Mouse (Mus musculus) heart, embryonic 12.5 days (tissue): ENCODE measurements at regions not wholly inside any gene's neighbourhood (a gene's known extent, or its start where the extent isn't known, plus 50 kb on each side); places are given as distances from the start of the nearest gene placed in this dataset.

ENCODE experiments used
- ATAC-seq: fragments of 200-750 bp; cut with Nextera tagmentation; 2 replicates; pipeline ENCODE4 v1.8.0; 2017; ENCODE audit warnings: moderate TSS enrichment, moderate library complexity; ENCODE audit not compliant: insufficient number of reproducible peaks, low FRiP score
- H3K27ac ChIP-seq: fragments of 300-500 bp; sonication (generic); 2 replicates; pipeline ENCODE4 v1.5.1; 2016; ENCODE audit warnings: mild to moderate bottlenecking, moderate library complexity; ENCODE audit not compliant: poor library complexity, severe bottlenecking
- H3K27me3 ChIP-seq: fragments of 300-500 bp; sonication (generic); replicated peaks from 2 replicates; pipeline ENCODE4 v1.6.1; 2016; ENCODE audit warnings: mild to moderate bottlenecking, moderate library complexity
- H3K36me3 ChIP-seq: fragments of 300-500 bp; sonication (generic); 2 replicates; pipeline ENCODE4 v1.6.1; 2016; ENCODE audit warnings: mild to moderate bottlenecking, moderate library complexity
- H3K4me1 ChIP-seq: fragments of 300-500 bp; sonication (generic); replicated peaks from 2 replicates; pipeline ENCODE4 v1.6.1; 2016; ENCODE audit warnings: mild to moderate bottlenecking
- H3K4me2 ChIP-seq: fragments of 300-500 bp; sonication (generic); 2 replicates; pipeline ENCODE4 v1.6.1; 2016; ENCODE audit warnings: mild to moderate bottlenecking, moderate library complexity
- H3K4me3 ChIP-seq: fragments of 300-500 bp; sonication (generic); 2 replicates; pipeline ENCODE4 v1.5.1; 2016; ENCODE audit warnings: mild to moderate bottlenecking
- H3K9ac ChIP-seq: fragments of 300-500 bp; sonication (generic); 2 replicates; pipeline ENCODE4 v1.6.1; 2016; ENCODE audit warnings: mild to moderate bottlenecking, moderate library complexity
- H3K9me3 ChIP-seq: fragments of 300-500 bp; sonication (generic); replicated peaks from 2 replicates; pipeline ENCODE4 v1.6.1; 2016; ENCODE audit warnings: mild to moderate bottlenecking, moderate library complexity
- WGBS: fragments of 180-500 bp; shearing (Covaris S2); methylation state at CpG from one replicate; pipeline ENCODE4 v1.1.7; 2016; 5-methylcytosine and 5-hydroxymethylcytosine counted together

DNA sequence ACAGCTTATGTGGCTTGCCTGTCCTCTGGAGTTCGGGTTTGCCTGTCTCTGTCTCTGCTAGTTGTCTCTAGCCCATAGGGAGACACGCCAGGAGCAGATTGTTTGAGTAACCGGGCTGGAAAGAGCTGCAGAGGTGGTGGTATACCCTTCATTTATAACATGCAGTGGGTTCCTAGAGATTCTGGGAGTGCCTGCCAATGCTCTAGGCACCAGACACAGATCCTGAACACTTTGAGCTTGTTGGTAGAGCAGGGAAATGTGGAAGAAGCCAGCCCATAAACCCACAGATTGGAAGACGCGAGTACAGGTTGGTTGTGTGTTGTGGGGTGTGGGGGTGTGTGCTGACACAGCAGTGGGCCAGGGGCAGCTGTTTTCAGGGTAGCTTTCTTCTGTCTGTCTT lies 255.9 kb downstream of the Diras2 start:
- 71% methylated on average over 5 of the region's 5 CpGs for WGBS
- no peaks in the 10 kb centered on the region for H3K36me3 ChIP-seq
- H3K4me3 ChIP-seq: no peak overlapping the region
- ATAC-seq: no peak
- no peak overlapping the region for H3K27ac ChIP-seq
- H3K9me3 ChIP-seq: peaks cover 8% of the 10 kb centered on the region
- no peak overlapping the region for H3K9ac ChIP-seq
- no peak overlapping the region for H3K4me2 ChIP-seq
- H3K27me3 ChIP-seq: no peaks in the 10 kb centered on the region
- H3K4me1 ChIP-seq: peaks cover 6% of the 10 kb centered on the region; the same call in 1 of the 2 replicates

- ATAC-seq: no peak
Measured at GRCm38 (mm10) chr13:52275675-52276074, 255.4 kb downstream of the Diras2 start.

DNA sequence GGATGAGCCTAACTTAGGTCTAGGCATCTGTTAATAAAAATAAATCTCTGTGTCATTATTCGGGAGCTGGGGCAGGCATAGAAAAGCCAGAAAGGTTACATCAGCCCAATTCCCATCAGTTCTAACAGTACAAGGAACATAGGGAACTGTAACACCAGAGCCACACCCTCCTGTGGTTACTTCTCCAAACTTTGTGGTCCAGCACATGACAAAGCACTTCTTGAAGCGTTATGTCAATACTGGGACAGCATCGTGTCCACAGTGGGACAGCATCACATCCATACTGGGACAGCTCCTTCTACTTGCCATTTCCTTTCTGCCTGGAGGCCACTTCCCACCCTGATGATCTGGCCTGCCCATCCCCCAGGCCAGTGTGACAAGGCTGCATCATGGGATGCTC lies 253.9 kb downstream of the Diras2 start:
- 69% methylated on average over 3 of the region's 3 CpGs for WGBS

More at GRCm38 (mm10) chr13:52275675-52276074, 255.4 kb downstream of the Diras2 start:
- no peak overlapping the region for H3K9ac ChIP-seq
- H3K27ac ChIP-seq: no peak overlapping the region
- H3K9me3 ChIP-seq: peaks cover 11% of the 10 kb centered on the region
- 6% methylated on average over 8 of the region's 8 CpGs for WGBS
- no peaks in the 10 kb centered on the region for H3K27me3 ChIP-seq
- H3K4me3 ChIP-seq: peak overlapping the region; percentile 20
- H3K36me3 ChIP-seq: no peaks in the 10 kb centered on the region
- peak overlapping the region; percentile 61 for H3K4me2 ChIP-seq
- H3K4me1 ChIP-seq: peaks cover 6% of the 10 kb centered on the region; the same call in 1 of the 2 replicates

DNA sequence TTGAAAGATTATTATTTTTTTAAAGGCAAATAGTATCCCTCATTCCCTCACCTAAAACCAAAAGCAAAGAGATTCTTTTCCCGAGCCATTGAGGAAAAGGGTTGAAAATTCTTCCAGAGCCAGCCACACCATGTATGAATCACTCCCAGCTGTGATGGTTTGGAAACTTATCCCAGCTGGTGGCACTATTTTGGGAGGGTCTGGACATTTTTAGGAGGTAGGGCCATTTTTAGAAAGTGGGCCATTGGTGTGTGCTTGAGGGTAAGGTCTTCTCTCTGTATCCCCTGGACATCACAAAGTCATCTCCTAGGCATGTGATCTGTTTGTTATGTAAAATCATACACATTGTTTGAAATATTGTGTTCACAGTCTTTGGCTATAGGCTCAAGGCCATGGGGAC lies 252.2 kb downstream of the Diras2 start:
- Histone ChIP-seq H3K4me3 (no peak overlapping the region), H3K4me2 (no peak overlapping the region), H3K27me3 (no peaks in the 10 kb centered on the region), H3K27ac (no peak overlapping the region), H3K9me3 (peaks cover 13% of the 10 kb centered on the region), H3K9ac (no peak overlapping the region), H3K36me3 (no peaks in the 10 kb centered on the region), H3K4me1 (peaks cover 22% of the 10 kb centered on the region)
- ATAC-seq: no peak
- WGBS: 84% methylated on average over 1 of the region's 1 CpGs

More for the DNA sequence above, 253.9 kb downstream of the Diras2 start:
- Histone ChIP-seq H3K4me3 (no peak overlapping the region), H3K9me3 (peaks cover 13% of the 10 kb centered on the region), H3K36me3 (no peaks in the 10 kb centered on the region), H3K9ac (no peak overlapping the region), H3K4me2 (no peak overlapping the region), H3K27ac (no peak overlapping the region), H3K4me1 (peaks cover 9% of the 10 kb centered on the region; the same call in 1 of the 2 replicates), H3K27me3 (no peaks in the 10 kb centered on the region)
- no peak for ATAC-seq

DNA sequence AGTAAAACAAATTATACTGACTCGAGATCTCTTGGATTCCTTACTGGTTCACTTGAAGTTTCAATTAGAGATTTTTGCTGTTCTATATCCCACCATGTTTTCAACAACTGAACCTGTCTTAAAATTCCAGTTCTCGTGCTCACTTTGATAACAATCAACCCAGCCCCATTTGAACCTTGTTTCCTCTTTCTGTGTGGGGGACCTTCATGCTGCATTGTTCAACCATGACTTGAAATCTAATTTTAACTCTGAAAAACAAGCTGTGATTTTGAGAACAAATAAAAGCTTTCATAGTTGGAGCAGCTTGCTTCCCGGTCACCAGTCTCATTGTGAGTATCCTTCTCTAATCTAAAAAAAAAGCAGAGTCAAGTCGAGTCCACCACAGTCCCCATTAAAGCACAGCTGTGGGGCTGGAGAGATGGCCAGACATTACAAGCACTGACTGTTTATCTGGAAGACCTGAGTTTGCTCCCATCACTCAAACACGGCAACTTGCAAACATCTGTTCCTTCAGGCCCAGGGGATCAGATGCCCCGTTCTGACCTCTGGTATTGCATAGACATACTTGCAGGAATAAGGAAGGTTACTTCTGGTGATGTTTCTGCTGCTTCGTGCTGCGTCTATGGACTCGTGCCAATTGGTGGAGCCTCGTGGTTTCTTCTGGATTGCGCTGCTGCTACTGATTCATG lies 251.7 kb downstream of the Diras2 start:
- H3K9ac ChIP-seq: no peak overlapping the region
- H3K27ac ChIP-seq: no peak overlapping the region
- no peak overlapping the region for H3K4me2 ChIP-seq
- H3K4me3 ChIP-seq: no peak overlapping the region
- H3K27me3 ChIP-seq: no peaks in the 10 kb centered on the region
- no peaks in the 10 kb centered on the region for H3K36me3 ChIP-seq
- ATAC-seq: no peak
- 71% methylated on average over 11 of the region's 11 CpGs for WGBS
- peaks cover 13% of the 10 kb centered on the region for H3K9me3 ChIP-seq
- peaks cover 28% of the 10 kb centered on the region for H3K4me1 ChIP-seq

GRCm38 (mm10) chr13:52279970-52280348 lies 251.1 kb downstream of the Diras2 start:
- no peak overlapping the region for H3K27ac ChIP-seq
- H3K9me3 ChIP-seq: peaks cover 13% of the 10 kb centered on the region
- 79% methylated on average over 5 of the region's 5 CpGs for WGBS
- H3K4me1 ChIP-seq: peaks cover 30% of the 10 kb centered on the region
- ATAC-seq: no peak
- H3K4me2 ChIP-seq: no peak overlapping the region
- H3K27me3 ChIP-seq: no peaks in the 10 kb centered on the region
- H3K9ac ChIP-seq: no peak overlapping the region
- H3K4me3 ChIP-seq: no peak overlapping the region
- no peaks in the 10 kb centered on the region for H3K36me3 ChIP-seq

GRCm38 (mm10) chr13:52281271-52281670 lies 249.8 kb downstream of the Diras2 start:
- H3K36me3 ChIP-seq: no peaks in the 10 kb centered on the region
- no peak overlapping the region for H3K27ac ChIP-seq
- 68% methylated on average over 2 of the region's 2 CpGs for WGBS
- H3K27me3 ChIP-seq: no peaks in the 10 kb centered on the region
- H3K9ac ChIP-seq: no peak overlapping the region
- ATAC-seq: no peak
- no peak overlapping the region for H3K4me2 ChIP-seq
- H3K4me1 ChIP-seq: peaks cover 25% of the 10 kb centered on the region
- no peak overlapping the region for H3K4me3 ChIP-seq
- peaks cover 13% of the 10 kb centered on the region for H3K9me3 ChIP-seq

DNA sequence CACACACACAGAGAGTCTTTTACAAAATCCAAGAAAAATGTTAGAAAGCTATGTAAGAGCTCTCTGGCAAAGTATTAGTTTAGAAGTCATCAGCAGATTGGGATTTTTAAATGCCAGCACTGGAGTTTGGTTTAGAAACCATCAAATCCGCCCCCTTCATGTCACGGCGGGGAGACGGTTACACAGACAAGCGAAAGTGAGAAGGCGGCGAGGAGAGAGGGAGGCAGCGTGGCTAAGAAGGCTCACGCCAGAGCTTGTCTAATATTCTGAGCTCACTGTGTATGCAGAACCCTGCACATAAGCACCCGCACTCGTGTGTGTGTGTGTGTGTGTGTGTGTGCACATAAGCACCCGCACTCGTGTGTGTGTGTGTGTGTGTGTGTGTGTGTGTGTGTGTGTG lies 248.6 kb downstream of the Diras2 start:
- peaks cover 24% of the 10 kb centered on the region for H3K4me1 ChIP-seq
- no peaks in the 10 kb centered on the region for H3K27me3 ChIP-seq
- H3K9ac ChIP-seq: no peak overlapping the region
- no peak for ATAC-seq
- H3K27ac ChIP-seq: no peak overlapping the region
- no peak overlapping the region for H3K4me3 ChIP-seq
- H3K4me2 ChIP-seq: no peak overlapping the region
- WGBS: 79% methylated on average over 13 of the region's 13 CpGs
- H3K36me3 ChIP-seq: no peaks in the 10 kb centered on the region
- peaks cover 13% of the 10 kb centered on the region for H3K9me3 ChIP-seq

GRCm38 (mm10) chr13:52283456-52283855 lies 247.6 kb downstream of the Diras2 start:
- 17% methylated on average over 11 of the region's 11 CpGs for WGBS

DNA sequence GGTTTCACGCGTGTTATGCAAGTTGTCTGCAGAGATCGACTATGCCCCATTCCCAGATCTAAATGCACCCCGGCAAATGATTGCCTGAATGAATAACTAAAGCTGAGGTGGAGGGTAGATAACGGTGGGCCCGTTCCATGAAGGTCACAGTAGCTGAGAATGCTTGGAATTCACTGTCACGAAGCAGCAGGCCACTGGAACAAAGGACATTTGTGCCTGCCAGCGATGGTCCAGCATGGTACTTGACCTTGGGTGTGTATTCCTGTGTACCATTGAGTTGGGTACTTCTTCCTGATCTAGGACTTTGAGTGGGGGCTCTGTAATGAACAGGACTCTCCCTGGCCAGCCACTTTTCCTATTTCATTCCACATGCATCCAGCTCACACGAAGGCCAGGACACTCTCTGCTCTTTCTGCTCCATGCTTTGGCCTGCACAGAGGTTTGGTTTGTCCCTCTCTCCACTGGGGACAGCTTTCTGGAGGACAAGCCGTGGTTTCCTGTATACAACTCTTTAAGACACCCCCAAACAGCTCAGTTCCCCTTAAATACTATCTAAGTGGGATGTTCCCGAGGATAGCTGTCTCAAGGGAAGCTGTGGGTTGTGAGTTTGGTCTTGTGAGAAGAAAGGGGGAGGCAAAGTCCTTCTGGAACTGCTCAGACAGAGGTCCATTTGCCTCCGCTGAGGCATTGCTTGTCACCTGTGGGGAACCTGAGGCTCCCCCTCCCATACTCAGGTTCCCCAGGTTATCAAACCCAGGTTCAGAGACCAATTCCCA lies 246.9 kb downstream of the Diras2 start:
- Histone ChIP-seq H3K9ac (no peak overlapping the region), H3K4me2 (no peak overlapping the region), H3K36me3 (no peaks in the 10 kb centered on the region), H3K27ac (peak overlapping the region; percentile 55; the same call in 1 of the 2 replicates), H3K4me3 (no peak overlapping the region), H3K27me3 (no peaks in the 10 kb centered on the region), H3K4me1 (peaks cover 24% of the 10 kb centered on the region), H3K9me3 (peaks cover 13% of the 10 kb centered on the region)
- WGBS: 56% methylated on average over 12 of the region's 12 CpGs
- no peak for ATAC-seq

More at GRCm38 (mm10) chr13:52283456-52283855, 247.6 kb downstream of the Diras2 start:
- peak overlapping the region; percentile 55 for H3K27ac ChIP-seq
- no peak overlapping the region for H3K4me3 ChIP-seq
- H3K36me3 ChIP-seq: no peaks in the 10 kb centered on the region
- H3K9me3 ChIP-seq: peaks cover 13% of the 10 kb centered on the region
- peak; percentile 91 for ATAC-seq
- H3K4me2 ChIP-seq: peak overlapping the region; percentile 17; the same call in 1 of the 2 replicates
- peaks cover 24% of the 10 kb centered on the region for H3K4me1 ChIP-seq
- H3K9ac ChIP-seq: no peak overlapping the region
- H3K27me3 ChIP-seq: no peaks in the 10 kb centered on the region

GRCm38 (mm10) chr13:52288400-52288799 lies 242.7 kb downstream of the Diras2 start:
- Histone ChIP-seq H3K36me3 (no peaks in the 10 kb centered on the region), H3K27me3 (no peaks in the 10 kb centered on the region), H3K9me3 (no peaks in the 10 kb centered on the region), H3K27ac (no peak overlapping the region), H3K4me1 (peaks cover 12% of the 10 kb centered on the region), H3K9ac (no peak overlapping the region), H3K4me2 (no peak overlapping the region), H3K4me3 (no peak overlapping the region)
- WGBS: 68% methylated on average over 6 of the region's 6 CpGs
- no peak for ATAC-seq
